In the genomic region with DNA sequence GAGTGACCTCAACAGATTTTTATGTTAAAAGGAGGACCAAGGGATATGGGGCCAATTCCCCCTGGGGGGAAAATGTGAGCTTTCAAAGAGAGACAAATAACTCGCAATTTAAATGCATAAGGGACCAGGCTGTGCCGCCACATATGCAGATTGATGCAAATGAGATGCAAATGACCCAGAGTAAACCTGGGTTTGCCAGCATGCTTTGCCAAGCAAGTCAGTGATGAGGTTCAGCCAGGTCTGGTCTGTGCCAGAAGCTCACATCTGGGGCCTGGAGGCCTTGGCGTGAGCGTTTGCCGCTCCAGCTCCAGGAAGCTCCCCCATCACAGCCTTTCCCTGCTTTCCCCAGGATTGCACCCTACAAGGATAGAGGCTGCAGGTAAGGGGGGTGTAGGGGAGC, we compare ENCODE assay signal across 11 mouse cellular contexts.
DNase-seq lines count a peak whose midpoint lies in the region; ATAC-seq and TF ChIP-seq lines count a peak whose summit lies in the region.
"Had no signal": no experiment of that assay in that cellular context is flagged by ENCODE, and none has a peak within 500 bp of the region (broad histone marks: within the 10 kb centered on the region; RNA-seq: fewer than 3 reads in every experiment).

No protein-coding gene starts in this region.

- intact Hi-C loops in gastrocnemius, adult 2 months (cut with DNase I): no loop called here

- no peak overlapping the region for H3K9ac ChIP-seq in neural tube, embryonic 15.5 days (replicated peaks)
- H3K9ac ChIP-seq: lung, embryonic 14.5 days had no signal

- no peaks in the 10 kb centered on the region for H3K27me3 ChIP-seq in neural tube, embryonic 15.5 days (replicated peaks)
- H3K27me3 ChIP-seq: Patski had no signal

- WGBS in neural tube, embryonic 15.5 days: 17% methylated on average over 5 of the region's 5 CpGs

- TF ChIP-seq CTCF in gastrocnemius, adult 2 months (IDR thresholded peaks at IDR 0.05): no peak

- no peak overlapping the region for H3K4me2 ChIP-seq in neural tube, embryonic 15.5 days
- H3K4me2 ChIP-seq: lung, embryonic 14.5 days had no signal

- no peak overlapping the region for H3K4me3 ChIP-seq in gastrocnemius, adult 2 months
- no peak overlapping the region for H3K4me3 ChIP-seq in neural tube, embryonic 15.5 days (replicated peaks)

- ATAC-seq in neural tube, embryonic 15.5 days (ENCODE audit: low FRiP score): peak; percentile 72; the same call in 1 of the 2 replicates
- ATAC-seq in megakaryocyte, adult 5-6 weeks (ENCODE audit: poor library complexity, severe bottlenecking): no peak
- ATAC-seq: intestine, embryonic 16.5 days; Patski had no signal

- no peaks in the 10 kb centered on the region for H3K36me3 ChIP-seq in neural tube, embryonic 15.5 days

- H3K4me1 ChIP-seq in neural tube, embryonic 15.5 days: peaks cover 20% of the 10 kb centered on the region

- no peak overlapping the region for H3K27ac ChIP-seq in gastrocnemius, adult 2 months
- peak overlapping the region; percentile 69 for H3K27ac ChIP-seq in neural tube, embryonic 15.5 days (replicated peaks)

- DNase-seq in gastrocnemius, adult 2 months: peak; percentile 32
- DNase-seq in gastrocnemius, postnatal 25 days: no peak
- DNase-seq in right cerebral cortex, postnatal 10 days (ENCODE audit: low spot score in 2 of 2): peak; percentile 79 to 88
- no peak for DNase-seq in right cerebral cortex, postnatal 36 days (ENCODE audit: low spot score in 2 of 2)
- DNase-seq in kidney, postnatal 36 days: peak; percentile 47 to 67
- no peak for DNase-seq in embryo, embryonic 11 days
- DNase-seq: lung, embryonic 14.5 days had no signal

- no peaks in the 10 kb centered on the region for H3K9me3 ChIP-seq in neural tube, embryonic 15.5 days (replicated peaks)

Comparison
In these comparisons a context has a peak if more than half of its experiments do, and no peak if none do; other contexts are left out.
1. DNase-seq: peak in gastrocnemius, adult 2 months (single experiment), right cerebral cortex, postnatal 10 days (2 of 2) and kidney, postnatal 36 days (2 of 2); none in gastrocnemius, postnatal 25 days (single experiment), right cerebral cortex, postnatal 36 days (0 of 2) and embryo, embryonic 11 days (single experiment).